Mouse (Mus musculus): ENCODE data around the gene 9930111J21Rik2. TPM values are rescaled to one million over a fixed set of nuclear protein-coding genes. Genes with fewer than 3 reads are reported as not detected.
"Not testable (repeated sequence)": the region's sequence is repeated elsewhere in the genome, so short reads cannot be mapped to it uniquely, and the experiment has no call there.

Gene 9930111J21Rik2
- polyA plus RNA-seq, 1 experiment from 2014 or later, result 0.23 TPM

GRCm38 (mm10) chr11:49081886-49082285, 30.8 kb upstream of the 9930111J21Rik2 start:
- Histone ChIP-seq H3K4me2 (ENCODE audit: low read length) (no peak overlapping the region), H3K9me3 (replicated peaks; ENCODE audit: control insufficient read depth, low read length, poor library complexity, severe bottlenecking) (no peaks in the 10 kb centered on the region), H3K27me3 (ENCODE audit: control insufficient read depth, insufficient read depth, low read depth, low read length) (no peaks in the 10 kb centered on the region), H3K9ac (ENCODE audit: low read depth, low read length) (no peak overlapping the region), H3K4me1 (ENCODE audit: control insufficient read depth, insufficient read depth, low read length) (no peaks in the 10 kb centered on the region), H3K4me3 (ENCODE audit: low read depth, low read length) (no peak overlapping the region), H3K36me3 (ENCODE audit: control insufficient read depth, insufficient read depth, low read length) (no peaks in the 10 kb centered on the region), H3K27ac (ENCODE audit: low read length) (no peak overlapping the region)
- WGBS, result 73% methylated on average over 3 of the region's 3 CpGs
- ATAC-seq, result no peak

GRCm38 (mm10) chr11:49081356-49081755, 30.3 kb upstream of the 9930111J21Rik2 start:
- Histone ChIP-seq H3K27me3 (ENCODE audit: control insufficient read depth, insufficient read depth, low read depth, low read length) (no peaks in the 10 kb centered on the region), H3K4me3 (ENCODE audit: low read depth, low read length) (no peak overlapping the region), H3K4me1 (ENCODE audit: control insufficient read depth, insufficient read depth, low read length) (no peaks in the 10 kb centered on the region), H3K27ac (ENCODE audit: low read length) (no peak overlapping the region), H3K9me3 (replicated peaks; ENCODE audit: control insufficient read depth, low read length, poor library complexity, severe bottlenecking) (no peaks in the 10 kb centered on the region), H3K9ac (ENCODE audit: low read depth, low read length) (no peak overlapping the region), H3K4me2 (ENCODE audit: low read length) (no peak overlapping the region), H3K36me3 (ENCODE audit: control insufficient read depth, insufficient read depth, low read length) (no peaks in the 10 kb centered on the region)
- 88% methylated on average over 4 of the region's 4 CpGs for WGBS
- ATAC-seq, result no peak

DNA sequence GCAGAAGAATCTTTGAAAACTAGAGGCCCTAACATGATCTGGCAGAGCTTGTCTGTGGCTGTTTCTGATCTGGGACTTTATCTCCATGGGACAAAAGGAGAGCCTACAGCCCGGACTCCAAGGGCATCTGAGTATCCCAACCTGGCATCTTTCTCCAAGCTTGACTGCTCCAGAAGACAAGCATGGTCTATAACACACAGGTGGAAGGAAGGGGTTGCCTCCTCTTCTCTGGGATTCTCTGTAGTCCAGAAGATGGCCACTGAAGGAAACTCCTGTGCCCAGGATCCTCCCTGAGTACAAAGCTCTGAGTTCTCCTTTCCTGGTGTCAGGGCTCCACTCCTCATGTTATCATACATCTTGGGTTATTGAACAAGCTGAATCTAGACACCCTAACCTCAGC, 29.6 kb upstream of the 9930111J21Rik2 start:
- Histone ChIP-seq H3K27ac (ENCODE audit: low read length) (no peak overlapping the region), H3K36me3 (ENCODE audit: control insufficient read depth, insufficient read depth, low read length) (no peaks in the 10 kb centered on the region), H3K27me3 (ENCODE audit: control insufficient read depth, insufficient read depth, low read depth, low read length) (no peaks in the 10 kb centered on the region), H3K4me3 (ENCODE audit: low read depth, low read length) (no peak overlapping the region), H3K9me3 (replicated peaks; ENCODE audit: control insufficient read depth, low read length, poor library complexity, severe bottlenecking) (no peaks in the 10 kb centered on the region), H3K9ac (ENCODE audit: low read depth, low read length) (no peak overlapping the region), H3K4me1 (ENCODE audit: control insufficient read depth, insufficient read depth, low read length) (no peaks in the 10 kb centered on the region), H3K4me2 (ENCODE audit: low read length) (no peak overlapping the region)
- ATAC-seq, result no peak
- WGBS, result 78% methylated on average over 1 of the region's 1 CpGs

- no peaks in the 10 kb centered on the region for H3K4me1 ChIP-seq (ENCODE audit: control insufficient read depth, insufficient read depth, low read length)
- no peak overlapping the region for H3K27ac ChIP-seq (ENCODE audit: low read length)
- WGBS, result 90% methylated on average over 3 of the region's 3 CpGs
- no peaks in the 10 kb centered on the region for H3K36me3 ChIP-seq (ENCODE audit: control insufficient read depth, insufficient read depth, low read length)
- no peak overlapping the region for H3K4me3 ChIP-seq (ENCODE audit: low read depth, low read length)
- no peak overlapping the region for H3K9ac ChIP-seq (ENCODE audit: low read depth, low read length)
- H3K9me3 ChIP-seq (replicated peaks; ENCODE audit: control insufficient read depth, low read length, poor library complexity, severe bottlenecking), result no peaks in the 10 kb centered on the region
- H3K27me3 ChIP-seq (ENCODE audit: control insufficient read depth, insufficient read depth, low read depth, low read length), result no peaks in the 10 kb centered on the region
- no peak overlapping the region for H3K4me2 ChIP-seq (ENCODE audit: low read length)
- no peak for ATAC-seq
These were observed 27.7 kb upstream of the 9930111J21Rik2 start for GRCm38 (mm10) chr11:49078719-49079118.

- Histone ChIP-seq H3K27me3 (ENCODE audit: control insufficient read depth, insufficient read depth, low read depth, low read length) (no peaks in the 10 kb centered on the region), H3K9me3 (replicated peaks; ENCODE audit: control insufficient read depth, low read length, poor library complexity, severe bottlenecking) (no peaks in the 10 kb centered on the region), H3K4me3 (ENCODE audit: low read depth, low read length) (no peak overlapping the region), H3K9ac (ENCODE audit: low read depth, low read length) (no peak overlapping the region), H3K36me3 (ENCODE audit: control insufficient read depth, insufficient read depth, low read length) (no peaks in the 10 kb centered on the region), H3K27ac (ENCODE audit: low read length) (no peak overlapping the region), H3K4me2 (ENCODE audit: low read length) (no peak overlapping the region), H3K4me1 (ENCODE audit: control insufficient read depth, insufficient read depth, low read length) (no peaks in the 10 kb centered on the region)
- WGBS, result 81% methylated on average over 1 of the region's 1 CpGs
- ATAC-seq, result no peak
These were observed 26.0 kb upstream of the 9930111J21Rik2 start for GRCm38 (mm10) chr11:49077012-49077411.

DNA sequence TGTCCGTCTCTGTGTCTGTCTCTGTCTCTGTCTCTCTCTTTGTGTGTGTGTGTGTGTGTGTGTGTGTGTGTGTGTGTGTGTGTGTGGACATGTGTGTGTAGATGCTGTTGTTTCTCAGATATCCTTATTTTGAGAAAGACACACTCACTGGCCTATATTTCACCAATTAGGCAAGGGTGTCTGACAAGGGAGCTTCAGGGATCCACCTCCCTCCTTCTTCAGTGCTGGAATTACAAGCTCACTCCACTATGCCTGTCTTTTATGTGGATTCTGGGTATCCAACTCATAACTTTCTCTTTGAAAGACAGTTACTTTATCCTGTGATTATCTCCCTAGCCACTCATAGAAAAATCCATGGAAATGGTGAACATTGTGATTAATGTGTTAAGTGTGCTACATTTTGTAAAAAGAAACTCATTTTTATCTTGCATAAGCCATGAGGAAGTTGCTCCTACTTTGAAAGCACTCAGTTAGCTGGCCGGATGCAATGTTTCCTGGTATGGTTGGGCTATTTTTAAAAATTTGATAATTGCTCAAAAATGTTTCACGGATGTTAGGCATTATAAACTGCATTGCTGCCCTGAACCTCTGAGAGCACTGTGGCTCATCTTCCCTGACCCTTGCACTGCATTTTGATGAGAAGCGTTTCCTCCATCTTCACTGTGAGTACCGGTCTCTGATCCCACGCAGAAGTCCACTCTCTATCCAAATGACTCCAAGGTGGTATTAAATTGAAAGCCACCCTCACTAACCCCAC, 25.1 kb upstream of the 9930111J21Rik2 start, which contains the start of gene Ifi47:
Gene Ifi47 (plus strand): TSS at position 587 of the 757 bp plus-strand sequence.
- 85% methylated on average over 6 of the region's 6 CpGs for WGBS
- ATAC-seq; H3K4me3 ChIP-seq (ENCODE audit: low read depth, low read length); H3K4me1 ChIP-seq (ENCODE audit: control insufficient read depth, insufficient read depth, low read length); H3K4me2 ChIP-seq (ENCODE audit: low read length); H3K27me3 ChIP-seq (ENCODE audit: control insufficient read depth, insufficient read depth, low read depth, low read length); H3K27ac ChIP-seq (ENCODE audit: low read length); H3K36me3 ChIP-seq (ENCODE audit: control insufficient read depth, insufficient read depth, low read length); H3K9ac ChIP-seq (ENCODE audit: low read depth, low read length); H3K9me3 ChIP-seq (replicated peaks; ENCODE audit: control insufficient read depth, low read length, poor library complexity, severe bottlenecking): not testable (repeated sequence)

GRCm38 (mm10) chr11:49068358-49068757, 17.3 kb upstream of the 9930111J21Rik2 start:
- no peaks in the 10 kb centered on the region for H3K27me3 ChIP-seq (ENCODE audit: control insufficient read depth, insufficient read depth, low read depth, low read length)
- ATAC-seq, result no peak
- WGBS, result 92% methylated on average over 1 of the region's 1 CpGs
- no peaks in the 10 kb centered on the region for H3K4me1 ChIP-seq (ENCODE audit: control insufficient read depth, insufficient read depth, low read length)
- H3K4me3 ChIP-seq (ENCODE audit: low read depth, low read length), result no peak overlapping the region
- no peak overlapping the region for H3K9ac ChIP-seq (ENCODE audit: low read depth, low read length)
- H3K36me3 ChIP-seq (ENCODE audit: control insufficient read depth, insufficient read depth, low read length), result no peaks in the 10 kb centered on the region
- no peak overlapping the region for H3K4me2 ChIP-seq (ENCODE audit: low read length)
- no peaks in the 10 kb centered on the region for H3K9me3 ChIP-seq (replicated peaks; ENCODE audit: control insufficient read depth, low read length, poor library complexity, severe bottlenecking)
- H3K27ac ChIP-seq (ENCODE audit: low read length), result no peak overlapping the region

- not testable (repeated sequence) for H3K4me1 ChIP-seq (ENCODE audit: control insufficient read depth, insufficient read depth, low read length); H3K36me3 ChIP-seq (ENCODE audit: control insufficient read depth, insufficient read depth, low read length); H3K9ac ChIP-seq (ENCODE audit: low read depth, low read length); H3K4me3 ChIP-seq (ENCODE audit: low read depth, low read length); H3K27ac ChIP-seq (ENCODE audit: low read length); H3K27me3 ChIP-seq (ENCODE audit: control insufficient read depth, insufficient read depth, low read depth, low read length); H3K4me2 ChIP-seq (ENCODE audit: low read length); H3K9me3 ChIP-seq (replicated peaks; ENCODE audit: control insufficient read depth, low read length, poor library complexity, severe bottlenecking); ATAC-seq
- 83% methylated on average over 5 of the region's 5 CpGs for whole genome bisulfite sequencing
These were observed 12.8 kb upstream of the 9930111J21Rik2 start, which contains the start of gene Tgtp2 for GRCm38 (mm10) chr11:49063713-49064469. Gene Tgtp2 (minus strand): TSS chr11:49064206.

GRCm38 (mm10) chr11:49061865-49062264, 10.8 kb upstream of the 9930111J21Rik2 start:
- H3K36me3 ChIP-seq (ENCODE audit: control insufficient read depth, insufficient read depth, low read length); H3K27ac ChIP-seq (ENCODE audit: low read length); H3K27me3 ChIP-seq (ENCODE audit: control insufficient read depth, insufficient read depth, low read depth, low read length); ATAC-seq; H3K4me2 ChIP-seq (ENCODE audit: low read length); H3K9ac ChIP-seq (ENCODE audit: low read depth, low read length); H3K4me1 ChIP-seq (ENCODE audit: control insufficient read depth, insufficient read depth, low read length); H3K9me3 ChIP-seq (replicated peaks; ENCODE audit: control insufficient read depth, low read length, poor library complexity, severe bottlenecking); H3K4me3 ChIP-seq (ENCODE audit: low read depth, low read length): not testable (repeated sequence)
- WGBS, result 95% methylated on average over 1 of the region's 2 CpGs

Data from midbrain, embryonic 16.5 days (tissue).